Mouse (Mus musculus): ENCODE results near the gene Dlgap3. TPM values are rescaled to one million over a fixed set of nuclear protein-coding genes. Genes with fewer than 3 reads are reported as not detected.

The Dlgap3 gene
- polyA plus RNA-seq, 1 experiment from 2014 or later, result 1.4 TPM

GRCm38 (mm10) chr4:127198609-127199008, 29.6 kb downstream of the Dlgap3 start:
- H3K4me3 ChIP-seq (ENCODE audit: low read depth, low read length), result no peak overlapping the region
- no peaks in the 10 kb centered on the region for H3K9me3 ChIP-seq (replicated peaks; ENCODE audit: control insufficient read depth, low read length)
- ATAC-seq (replicated peaks; ENCODE audit: insufficient number of reproducible peaks, low FRiP score, low TSS enrichment), result no peak
- no peak overlapping the region for H3K4me2 ChIP-seq
- 33% methylated on average over 6 of the region's 6 CpGs for WGBS (ENCODE audit: insufficient replicate concordance)
- H3K36me3 ChIP-seq (ENCODE audit: control insufficient read depth, insufficient read depth, low read length), result no peaks in the 10 kb centered on the region
- H3K4me1 ChIP-seq (ENCODE audit: control insufficient read depth, insufficient read depth, low read length), result peaks cover 7% of the 10 kb centered on the region; the same call in 1 of the 2 replicates
- no peak overlapping the region for H3K27ac ChIP-seq (ENCODE audit: low read depth, low read length)
- H3K9ac ChIP-seq (ENCODE audit: low read depth, low read length), result no peak overlapping the region
- H3K27me3 ChIP-seq (ENCODE audit: control insufficient read depth, insufficient read depth, low read length), result 0 out of 2 replicates have a peak, but pooled peaks cover 3% of the 10 kb centered on the region

GRCm38 (mm10) chr4:127199406-127199805, 30.4 kb downstream of the Dlgap3 start:
- Histone ChIP-seq H3K27me3 (ENCODE audit: control insufficient read depth, insufficient read depth, low read length) (0 out of 2 replicates have a peak, but pooled peaks cover 3% of the 10 kb centered on the region), H3K9ac (ENCODE audit: low read depth, low read length) (no peak overlapping the region), H3K9me3 (replicated peaks; ENCODE audit: control insufficient read depth, low read length) (no peaks in the 10 kb centered on the region), H3K4me2 (no peak overlapping the region), H3K36me3 (ENCODE audit: control insufficient read depth, insufficient read depth, low read length) (no peaks in the 10 kb centered on the region), H3K4me1 (ENCODE audit: control insufficient read depth, insufficient read depth, low read length) (peaks cover 7% of the 10 kb centered on the region; the same call in 1 of the 2 replicates), H3K4me3 (ENCODE audit: low read depth, low read length) (no peak overlapping the region), H3K27ac (ENCODE audit: low read depth, low read length) (no peak overlapping the region)
- ATAC-seq (replicated peaks; ENCODE audit: insufficient number of reproducible peaks, low FRiP score, low TSS enrichment), result no peak
- 56% methylated on average over 12 of the region's 12 CpGs for WGBS (ENCODE audit: insufficient replicate concordance)

GRCm38 (mm10) chr4:127200164-127200722, 31.2 kb downstream of the Dlgap3 start:
- Histone ChIP-seq H3K27ac (ENCODE audit: low read depth, low read length) (no peak overlapping the region), H3K27me3 (ENCODE audit: control insufficient read depth, insufficient read depth, low read length) (0 out of 2 replicates have a peak, but pooled peaks cover 3% of the 10 kb centered on the region), H3K9ac (ENCODE audit: low read depth, low read length) (no peak overlapping the region), H3K4me1 (ENCODE audit: control insufficient read depth, insufficient read depth, low read length) (peaks cover 7% of the 10 kb centered on the region; the same call in 1 of the 2 replicates), H3K4me3 (ENCODE audit: low read depth, low read length) (no peak overlapping the region), H3K9me3 (replicated peaks; ENCODE audit: control insufficient read depth, low read length) (no peaks in the 10 kb centered on the region), H3K36me3 (ENCODE audit: control insufficient read depth, insufficient read depth, low read length) (no peaks in the 10 kb centered on the region), H3K4me2 (no peak overlapping the region)
- no peak for ATAC-seq (replicated peaks; ENCODE audit: insufficient number of reproducible peaks, low FRiP score, low TSS enrichment)
- WGBS (ENCODE audit: insufficient replicate concordance), result 76% methylated on average over 12 of the region's 12 CpGs

GRCm38 (mm10) chr4:127200769-127201617, 32.0 kb downstream of the Dlgap3 start:
- Histone ChIP-seq H3K9me3 (replicated peaks; ENCODE audit: control insufficient read depth, low read length) (no peaks in the 10 kb centered on the region), H3K36me3 (ENCODE audit: control insufficient read depth, insufficient read depth, low read length) (no peaks in the 10 kb centered on the region), H3K4me1 (ENCODE audit: control insufficient read depth, insufficient read depth, low read length) (peaks cover 7% of the 10 kb centered on the region; the same call in 1 of the 2 replicates), H3K4me2 (no peak overlapping the region), H3K27ac (ENCODE audit: low read depth, low read length) (no peak overlapping the region), H3K4me3 (ENCODE audit: low read depth, low read length) (no peak overlapping the region), H3K27me3 (ENCODE audit: control insufficient read depth, insufficient read depth, low read length) (no peaks in the 10 kb centered on the region), H3K9ac (ENCODE audit: low read depth, low read length) (no peak overlapping the region)
- ATAC-seq (replicated peaks; ENCODE audit: insufficient number of reproducible peaks, low FRiP score, low TSS enrichment), result no peak
- WGBS (ENCODE audit: insufficient replicate concordance), result 63% methylated on average over 13 of the region's 13 CpGs

GRCm38 (mm10) chr4:127203081-127203480, 34.1 kb downstream of the Dlgap3 start:
- H3K4me1 ChIP-seq (ENCODE audit: control insufficient read depth, insufficient read depth, low read length), result peaks cover 7% of the 10 kb centered on the region; the same call in 1 of the 2 replicates
- 50% methylated on average over 1 of the region's 1 CpGs for WGBS (ENCODE audit: insufficient replicate concordance)

GRCm38 (mm10) chr4:127211318-127211717, 42.3 kb downstream of the Dlgap3 start:
- Histone ChIP-seq H3K27ac (ENCODE audit: low read depth, low read length) (no peak overlapping the region), H3K9ac (ENCODE audit: low read depth, low read length) (no peak overlapping the region), H3K36me3 (ENCODE audit: control insufficient read depth, insufficient read depth, low read length) (no peaks in the 10 kb centered on the region), H3K27me3 (ENCODE audit: control insufficient read depth, insufficient read depth, low read length) (peaks cover 29% of the 10 kb centered on the region), H3K9me3 (replicated peaks; ENCODE audit: control insufficient read depth, low read length) (no peaks in the 10 kb centered on the region), H3K4me2 (no peak overlapping the region), H3K4me1 (ENCODE audit: control insufficient read depth, insufficient read depth, low read length) (no peaks in the 10 kb centered on the region), H3K4me3 (ENCODE audit: low read depth, low read length) (no peak overlapping the region)
- 74% methylated on average over 9 of the region's 9 CpGs for WGBS (ENCODE audit: insufficient replicate concordance)
- no peak for ATAC-seq (replicated peaks; ENCODE audit: insufficient number of reproducible peaks, low FRiP score, low TSS enrichment)

More at GRCm38 (mm10) chr4:127203081-127203480, 34.1 kb downstream of the Dlgap3 start:
- Histone ChIP-seq H3K4me3 (ENCODE audit: low read depth, low read length) (no peak overlapping the region), H3K9ac (ENCODE audit: low read depth, low read length) (no peak overlapping the region), H3K9me3 (replicated peaks; ENCODE audit: control insufficient read depth, low read length) (no peaks in the 10 kb centered on the region), H3K36me3 (ENCODE audit: control insufficient read depth, insufficient read depth, low read length) (no peaks in the 10 kb centered on the region), H3K27ac (ENCODE audit: low read depth, low read length) (no peak overlapping the region), H3K27me3 (ENCODE audit: control insufficient read depth, insufficient read depth, low read length) (no peaks in the 10 kb centered on the region), H3K4me2 (no peak overlapping the region)
- no peak for ATAC-seq (replicated peaks; ENCODE audit: insufficient number of reproducible peaks, low FRiP score, low TSS enrichment)

GRCm38 (mm10) chr4:127214510-127214909, 45.5 kb downstream of the Dlgap3 start:
- ATAC-seq (replicated peaks; ENCODE audit: insufficient number of reproducible peaks, low FRiP score, low TSS enrichment), result no peak
- WGBS (ENCODE audit: insufficient replicate concordance), result 20% methylated on average over 28 of the region's 28 CpGs
- H3K27me3 ChIP-seq (ENCODE audit: control insufficient read depth, insufficient read depth, low read length), result peaks cover 33% of the 10 kb centered on the region
- no peak overlapping the region for H3K4me3 ChIP-seq (ENCODE audit: low read depth, low read length)
- H3K27ac ChIP-seq (ENCODE audit: low read depth, low read length), result no peak overlapping the region
- H3K4me1 ChIP-seq (ENCODE audit: control insufficient read depth, insufficient read depth, low read length), result no peaks in the 10 kb centered on the region
- H3K4me2 ChIP-seq, result no peak overlapping the region
- no peaks in the 10 kb centered on the region for H3K36me3 ChIP-seq (ENCODE audit: control insufficient read depth, insufficient read depth, low read length)
- no peak overlapping the region for H3K9ac ChIP-seq (ENCODE audit: low read depth, low read length)
- H3K9me3 ChIP-seq (replicated peaks; ENCODE audit: control insufficient read depth, low read length), result no peaks in the 10 kb centered on the region

- Histone ChIP-seq H3K36me3 (ENCODE audit: control insufficient read depth, insufficient read depth, low read length) (no peaks in the 10 kb centered on the region), H3K27ac (ENCODE audit: low read depth, low read length) (no peak overlapping the region), H3K4me2 (no peak overlapping the region), H3K9me3 (replicated peaks; ENCODE audit: control insufficient read depth, low read length) (no peaks in the 10 kb centered on the region), H3K27me3 (ENCODE audit: control insufficient read depth, insufficient read depth, low read length) (peaks cover 33% of the 10 kb centered on the region), H3K4me1 (ENCODE audit: control insufficient read depth, insufficient read depth, low read length) (no peaks in the 10 kb centered on the region), H3K4me3 (ENCODE audit: low read depth, low read length) (no peak overlapping the region), H3K9ac (ENCODE audit: low read depth, low read length) (no peak overlapping the region)
- 40% methylated on average over 11 of the region's 11 CpGs for WGBS (ENCODE audit: insufficient replicate concordance)
- no peak for ATAC-seq (replicated peaks; ENCODE audit: insufficient number of reproducible peaks, low FRiP score, low TSS enrichment)
Measured at GRCm38 (mm10) chr4:127215103-127215502, 46.1 kb downstream of the Dlgap3 start.

Data from heart, embryonic 11.5 days (tissue).